Mouse (Mus musculus) erythroblast, embryonic 14.5 days (primary cell): ENCODE measurements around the gene Gm10282.

Experiments
- GATA1 ChIP-seq: IDR thresholded peaks from 2 replicates; pipeline ENCODE4 v1.6.1; 2012; ENCODE audit warnings: low read length, inconsistent platforms, mixed read lengths
- TAL1 ChIP-seq: IDR thresholded peaks from 3 replicates; pipeline ENCODE4 v1.6.1; 2012; ENCODE audit warnings: low read length, inconsistent platforms, mixed read lengths

DNA sequence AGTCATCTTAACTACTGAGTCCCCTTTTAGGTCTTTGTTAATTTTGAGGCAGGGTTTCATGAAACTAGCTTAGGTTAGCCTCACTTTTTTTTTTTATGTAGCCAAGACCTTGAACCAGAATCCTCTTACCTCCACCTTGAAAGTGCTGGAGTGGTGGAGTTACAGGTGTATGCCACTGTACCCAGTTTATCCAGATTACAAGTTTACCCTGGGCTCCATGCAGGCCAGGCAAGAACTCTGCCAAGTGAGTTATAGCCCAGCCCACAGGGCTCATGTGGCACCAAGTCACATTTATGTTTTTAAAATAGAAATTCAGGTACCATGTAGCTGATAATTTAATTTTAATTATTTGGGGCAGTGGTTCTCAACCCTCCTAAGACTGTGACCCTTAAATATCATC lies 43.6 kb downstream of the Gm10282 start:
- no peak for TF ChIP-seq GATA1
- no peak for TF ChIP-seq TAL1
